Mouse (Mus musculus): ENCODE measurements around the gene Aldh6a1. TPM values are rescaled to one million over a fixed set of nuclear protein-coding genes. Genes with fewer than 3 reads are reported as not detected.

Aldh6a1 gene
- 36.8 and 77.0 TPM in 2 replicates for polyA plus RNA-seq (2015; fragmentation: Nextera tagmentation; extraction: Ambion mirVana)

DNA sequence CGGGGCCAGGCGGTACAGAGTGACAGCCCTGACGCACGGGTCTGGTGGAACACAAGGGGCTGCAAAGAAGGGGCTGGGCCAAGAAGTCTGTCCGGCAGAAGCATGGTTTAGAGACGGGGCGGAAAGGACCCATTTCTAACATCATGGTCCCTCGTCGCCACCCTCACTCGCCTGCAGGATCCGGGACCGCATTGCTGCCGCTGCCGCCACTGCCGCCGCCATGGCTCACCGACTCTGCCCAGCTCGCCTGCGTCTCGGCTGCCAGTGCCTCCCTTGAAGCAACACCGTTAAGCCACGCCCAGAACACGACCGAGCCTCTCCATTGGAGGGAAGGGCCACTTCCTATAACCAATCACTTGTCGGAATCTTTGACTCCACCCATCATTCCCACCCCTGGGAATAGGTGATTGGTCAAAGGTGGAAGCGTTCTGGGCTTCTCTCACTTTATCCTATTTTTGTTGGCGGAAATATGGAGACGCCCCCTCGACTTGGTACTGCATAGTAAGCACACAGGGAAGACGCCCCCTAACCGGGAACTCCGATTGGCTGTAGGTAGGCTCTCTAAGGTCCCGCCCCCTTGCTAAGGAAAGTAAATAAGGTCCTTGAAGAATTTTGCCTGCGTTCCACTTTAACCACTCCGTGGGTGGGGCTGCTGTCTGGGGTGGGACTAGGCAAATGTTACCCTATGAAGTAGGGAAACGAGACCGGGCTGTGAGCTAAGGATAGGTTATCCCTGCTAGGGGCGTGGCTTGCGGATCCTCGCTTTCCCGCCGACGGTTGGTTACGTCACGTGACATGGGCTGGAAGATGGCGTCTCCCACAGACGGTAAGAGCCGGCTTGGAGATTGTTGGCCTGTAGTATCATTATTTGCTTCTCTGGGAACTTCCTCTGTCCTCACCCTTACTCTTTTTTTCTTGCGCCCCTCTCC is at the start of gene Aldh6a1, which contains the start of gene Lin52:
Aldh6a1 (minus strand) TSS at position 287 of the 929 bp plus-strand sequence.
Lin52 (plus strand) TSS at position 705 of the 929 bp plus-strand sequence.

DNA sequence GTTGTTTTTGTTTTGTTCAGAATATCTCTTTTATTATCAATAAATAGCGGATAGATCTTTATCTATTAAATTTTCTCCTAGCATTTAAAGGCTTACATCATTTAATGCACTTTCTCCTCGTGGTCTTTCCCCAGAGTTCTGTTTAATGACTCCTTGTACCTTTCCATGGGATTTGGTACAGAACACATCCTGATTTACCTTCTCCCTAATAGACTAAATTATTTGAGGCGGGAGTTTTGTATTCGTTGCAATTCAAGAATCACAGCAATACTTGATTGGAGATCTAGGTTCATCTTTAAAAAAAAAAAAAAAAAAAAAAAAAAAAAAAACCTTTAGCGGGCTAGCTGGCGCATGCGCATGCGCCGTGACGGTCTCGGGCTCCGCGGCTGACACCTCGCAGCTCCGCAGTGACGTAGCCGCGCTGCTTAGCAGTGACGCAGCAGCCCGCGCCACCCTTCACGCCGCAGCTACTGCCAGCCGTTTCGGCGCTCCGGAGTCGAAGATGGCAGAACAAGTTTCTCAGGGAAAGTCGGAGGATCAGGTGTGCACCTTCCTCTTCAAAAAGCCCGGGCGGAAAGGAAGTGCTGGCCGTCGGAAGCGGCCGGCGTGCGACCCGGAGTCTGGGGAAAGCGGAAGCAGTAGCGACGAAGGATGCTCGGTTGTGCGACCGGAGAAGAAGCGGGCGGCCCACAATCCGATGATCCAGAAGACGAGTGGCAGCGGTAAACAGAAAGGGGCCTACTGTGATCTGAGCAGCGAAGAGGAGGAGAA is 33.8 kb downstream of the Aldh6a1 start, which contains the start of gene Rnf113a2:
Rnf113a2 (plus strand) TSS at position 363 of the 771 bp plus-strand sequence.

GRCm38 (mm10) chr12:84408819-84409507 is 41.8 kb downstream of the Aldh6a1 start, which contains the start of the genes Entpd5 and Bbof1:
Gene Entpd5 (minus strand): TSS chr12:84409029.
Gene Bbof1 (plus strand): TSS chr12:84409071.

Other genes with a start within 250 kb of the Aldh6a1 start
- gene Elmsan1, start 232.1 kb downstream of the Aldh6a1 start, polyA plus RNA-seq (2015; fragmentation: Nextera tagmentation; extraction: Ambion mirVana) = 4.9 and 5.7 TPM in 2 replicates
- gene Ptgr2, start 165.8 kb downstream of the Aldh6a1 start, polyA plus RNA-seq (2015; fragmentation: Nextera tagmentation; extraction: Ambion mirVana) = 64.0 and 72.2 TPM in 2 replicates
- gene Zfp410, start 134.2 kb downstream of the Aldh6a1 start, polyA plus RNA-seq (2015; fragmentation: Nextera tagmentation; extraction: Ambion mirVana) = 31.5 and 33.8 TPM in 2 replicates
- gene Coq6, start 89.3 kb downstream of the Aldh6a1 start, polyA plus RNA-seq (2015; fragmentation: Nextera tagmentation; extraction: Ambion mirVana) = 44.9 and 45.2 TPM in 2 replicates
- gene Fam161b, start 89.2 kb downstream of the Aldh6a1 start, polyA plus RNA-seq (2015; fragmentation: Nextera tagmentation; extraction: Ambion mirVana) = 0.46 and 0.90 TPM in 2 replicates
- gene Entpd5, start 42.0 kb downstream of the Aldh6a1 start, polyA plus RNA-seq (2015; fragmentation: Nextera tagmentation; extraction: Ambion mirVana) = 5.3 and 6.6 TPM in 2 replicates
- 0.54 and 0.71 TPM in 2 replicates for gene Bbof1, start 41.9 kb downstream of the Aldh6a1 start, polyA plus RNA-seq (2015; fragmentation: Nextera tagmentation; extraction: Ambion mirVana)
- gene Rnf113a2, start 33.8 kb downstream of the Aldh6a1 start, polyA plus RNA-seq (2015; fragmentation: Nextera tagmentation; extraction: Ambion mirVana) = 15.7 and 17.7 TPM in 2 replicates
- gene Lin52, start 418 bp upstream of the Aldh6a1 start, polyA plus RNA-seq (2015; fragmentation: Nextera tagmentation; extraction: Ambion mirVana) = 7.3 and 8.9 TPM in 2 replicates
- gene Vsx2, start 118.8 kb upstream of the Aldh6a1 start, polyA plus RNA-seq (2015; fragmentation: Nextera tagmentation; extraction: Ambion mirVana) = not detected in 2 replicates
- gene Abcd4, start 166.4 kb upstream of the Aldh6a1 start, polyA plus RNA-seq (2015; fragmentation: Nextera tagmentation; extraction: Ambion mirVana) = 6.2 and 6.7 TPM in 2 replicates
- not detected in 2 replicates for gene Vrtn, start 190.0 kb upstream of the Aldh6a1 start, polyA plus RNA-seq (2015; fragmentation: Nextera tagmentation; extraction: Ambion mirVana)
- not detected in 2 replicates for gene Syndig1l, start 247.8 kb upstream of the Aldh6a1 start, polyA plus RNA-seq (2015; fragmentation: Nextera tagmentation; extraction: Ambion mirVana)